8 mouse cellular contexts compared by ENCODE assay signal in the genomic region with DNA sequence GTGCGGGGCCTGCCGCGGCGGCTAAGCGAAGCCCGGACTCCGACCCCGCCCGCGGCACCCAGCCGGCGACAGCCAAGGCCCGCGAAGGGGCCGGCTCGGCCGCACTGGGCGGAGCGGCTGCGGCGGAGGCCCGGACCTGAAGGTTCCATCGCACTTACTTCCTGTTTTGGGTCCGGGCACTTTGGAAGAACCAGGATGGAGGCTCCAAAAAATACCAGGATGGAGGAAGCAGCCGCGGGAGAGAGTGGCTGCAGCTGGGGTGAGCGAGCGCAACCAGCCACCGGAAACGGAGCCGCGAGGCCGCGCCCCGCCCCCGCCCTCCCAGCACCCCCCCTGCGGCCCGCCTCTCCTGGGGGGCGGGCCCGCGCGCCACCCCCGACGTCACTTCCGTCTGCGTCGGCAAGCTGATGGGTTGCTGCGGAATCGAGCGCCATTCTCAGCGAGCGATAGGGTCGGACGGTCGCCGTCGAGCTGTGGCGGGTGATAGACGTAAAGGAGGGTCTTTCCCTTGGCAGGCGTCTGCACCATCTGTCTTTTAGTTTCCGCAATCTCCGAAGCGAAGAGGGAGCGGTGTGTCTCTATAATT. TPM values are rescaled to one million over a fixed set of nuclear protein-coding genes. Genes with fewer than 3 reads are reported as not detected.
DNase-seq lines count a peak whose midpoint lies in the region; ATAC-seq lines count a peak whose summit lies in the region.

Gene Dmtf1 (minus strand): TSS at position 321 of the 586 bp plus-strand sequence.

- peak; percentile 96 for ATAC-seq in hindbrain, embryonic 11.5 days (ENCODE audit: low FRiP score)

- H3K9me3 ChIP-seq in hindbrain, embryonic 11.5 days (ENCODE audit: control insufficient read depth, low read length), result no peaks in the 10 kb centered on the region

- under 1% methylated on average over 50 of the region's 64 CpGs for WGBS in hindbrain, embryonic 11.5 days

- no peaks in the 10 kb centered on the region for H3K36me3 ChIP-seq in hindbrain, embryonic 11.5 days (ENCODE audit: control insufficient read depth, insufficient read depth, low read length)

- peak within 1 kb of the TSS; percentile 94 for H3K9ac ChIP-seq in hindbrain, embryonic 11.5 days (ENCODE audit: low read depth, low read length)

- no peaks in the 10 kb centered on the region for H3K4me1 ChIP-seq in hindbrain, embryonic 11.5 days (replicated peaks; ENCODE audit: control insufficient read depth, insufficient read depth, low read length)

- peak; percentile 96 for DNase-seq in Muller cell, postnatal 12 days (ENCODE audit: inconsistent ontology term)
- DNase-seq in cerebellum, adult 9-11 months, result peak; percentile 93
- DNase-seq in frontal cortex, adult 2 months (ENCODE audit: extremely low spot score in 1 of 2, low spot score in 1 of 2), result peak; percentile 81 to 94
- peak; percentile 95 for DNase-seq in hindbrain, embryonic 11.5 days (ENCODE audit: low spot score)
- peak; percentile 86 to 90 for DNase-seq in layer of hippocampus, postnatal 10 days (ENCODE audit: low spot score in 2 of 2)
- DNase-seq in lung, postnatal 10 days, result peak; percentile 93
- peak; percentile 85 for DNase-seq in ovary, postnatal 36 days (ENCODE audit: low spot score)
- DNase-seq in thymus, postnatal 25 days, result peak; percentile 87

- H3K4me2 ChIP-seq in hindbrain, embryonic 11.5 days (replicated peaks; ENCODE audit: low read depth, low read length), result peak within 1 kb of the TSS; percentile 53

- peak within 1 kb of the TSS; percentile 100 for H3K27ac ChIP-seq in hindbrain, embryonic 11.5 days (ENCODE audit: low read depth, low read length)

- no peaks in the 10 kb centered on the region for H3K27me3 ChIP-seq in hindbrain, embryonic 11.5 days (ENCODE audit: control insufficient read depth, insufficient read depth, low read length)

- H3K4me3 ChIP-seq in hindbrain, embryonic 11.5 days (ENCODE audit: low read depth, low read length), result peak within 1 kb of the TSS; percentile 92

RNA-seq across cellular contexts. Expression of gene Dmtf1, which starts in this region (rescaled TPM):
- 60.9 and 67.3 TPM in 2 replicates for polyA plus RNA-seq in frontal cortex, adult 2 months (2012; rRNA removed)
- polyA plus RNA-seq in hindbrain, embryonic 11.5 days (2014; fragmentation: Nextera tagmentation; extraction: Ambion mirVana), result 77.3 and 81.2 TPM in 2 replicates
- 10 to 100 TPM; 46.2 to 47.2 TPM for total RNA-seq in layer of hippocampus, postnatal 10 days (2021)

Comparison
In these comparisons a context has a peak if more than half of its experiments do, and no peak if none do; other contexts are left out.
1. Peak in every context shown above with its lines: DNase-seq, ATAC-seq, H3K4me3 ChIP-seq and H3K27ac ChIP-seq.